Mouse (Mus musculus) thymus, postnatal 14 days (tissue): Measurements from ENCODE around the gene Vwa5b2.

Source experiments
- DNase-seq: peaks from one replicate; pipeline ENCODE4 v3.0.0; 2021

Vwa5b2 gene

DNA sequence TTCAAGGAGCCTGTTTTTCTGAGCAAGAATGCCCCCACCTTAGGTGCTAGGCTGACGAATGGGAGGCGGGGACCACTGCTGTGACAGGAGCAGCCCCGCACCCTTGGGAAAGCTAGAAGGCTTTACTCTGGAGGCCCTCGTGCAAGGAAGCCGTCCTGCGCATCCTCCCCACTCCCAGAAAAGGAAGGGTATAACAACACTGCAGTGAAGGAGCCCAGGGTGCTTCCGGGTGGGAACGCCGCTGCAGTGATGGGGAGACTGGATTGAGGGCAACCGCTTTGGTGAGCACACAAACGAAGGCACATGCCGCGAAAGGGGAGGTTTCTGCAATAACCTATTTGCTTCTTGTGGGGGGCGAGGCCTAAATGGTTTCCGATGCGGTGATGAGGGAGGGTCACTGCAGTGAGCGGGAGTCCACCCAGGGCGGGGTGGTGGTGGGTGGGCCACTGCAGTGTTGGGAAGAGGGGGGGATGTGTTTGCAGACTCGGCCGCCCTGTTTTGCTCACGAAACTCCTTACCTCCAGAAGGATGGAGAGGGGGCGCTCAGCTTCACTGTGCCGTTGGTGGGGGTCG is at the start of gene Vwa5b2:
Gene Vwa5b2, plus strand, starts transcription at position 106 of the 573 bp plus-strand sequence.
- no peak for DNase-seq

DNA sequence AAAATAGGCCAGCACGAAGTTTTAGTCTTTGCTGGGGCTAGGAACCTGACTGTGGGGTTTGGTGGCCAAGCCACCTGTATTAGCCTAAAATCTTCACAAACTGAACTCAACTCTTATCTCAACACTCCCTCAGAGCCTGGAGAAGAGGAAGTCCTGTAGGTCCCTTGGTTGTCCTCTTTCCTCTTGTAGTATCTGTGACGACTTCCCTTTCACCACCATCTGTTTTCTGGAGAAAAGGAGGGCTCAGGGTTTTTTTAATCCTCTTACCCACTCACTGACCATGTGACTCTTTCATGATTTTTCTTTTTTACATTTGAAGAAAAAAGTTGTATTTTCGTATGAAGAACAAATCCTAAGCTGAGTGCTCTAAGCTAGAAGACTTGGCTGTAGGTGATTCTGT is 49.6 kb upstream of the Vwa5b2 start:
- DNase-seq: no peak

DNA sequence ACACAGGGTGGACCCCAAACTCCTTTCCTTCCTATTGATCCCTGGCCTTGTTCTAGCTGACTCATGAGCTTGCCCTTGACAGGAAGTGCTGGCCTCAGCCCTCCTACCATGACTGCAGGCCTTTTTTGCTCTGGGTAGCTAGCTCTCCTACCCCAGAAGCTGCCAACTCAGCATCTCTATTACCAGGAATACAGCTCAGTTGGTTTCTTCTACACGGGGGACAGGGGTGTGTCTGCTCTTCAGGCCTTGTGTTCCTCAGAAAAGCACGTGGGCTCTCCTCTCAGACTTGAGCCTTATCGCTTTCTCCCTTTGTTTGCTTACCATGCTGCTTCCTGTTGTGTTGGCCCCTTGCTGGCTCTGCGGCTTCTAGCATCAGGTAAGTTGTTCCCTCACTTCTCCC is 48.8 kb upstream of the Vwa5b2 start:
- no peak for DNase-seq

DNA sequence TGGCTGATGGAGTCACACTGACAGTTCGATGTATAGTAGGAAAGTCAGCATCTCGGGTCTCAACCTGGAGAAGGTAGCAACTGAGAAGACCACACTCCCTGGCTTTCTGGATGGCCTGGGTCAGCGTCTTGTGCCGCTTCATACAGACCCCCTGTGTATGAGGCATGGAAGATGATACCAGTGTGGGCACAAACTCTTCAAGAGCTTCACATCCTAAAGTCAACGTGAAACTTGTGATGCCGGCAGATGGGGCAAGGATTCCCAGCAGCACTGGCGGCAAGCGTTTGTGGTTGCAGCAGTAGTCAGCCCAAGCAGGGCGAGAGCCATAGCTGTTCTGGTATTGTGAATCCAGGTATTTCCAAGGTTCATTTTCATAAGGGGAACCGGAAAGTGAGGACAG is 43.6 kb upstream of the Vwa5b2 start:
- DNase-seq: no peak

DNA sequence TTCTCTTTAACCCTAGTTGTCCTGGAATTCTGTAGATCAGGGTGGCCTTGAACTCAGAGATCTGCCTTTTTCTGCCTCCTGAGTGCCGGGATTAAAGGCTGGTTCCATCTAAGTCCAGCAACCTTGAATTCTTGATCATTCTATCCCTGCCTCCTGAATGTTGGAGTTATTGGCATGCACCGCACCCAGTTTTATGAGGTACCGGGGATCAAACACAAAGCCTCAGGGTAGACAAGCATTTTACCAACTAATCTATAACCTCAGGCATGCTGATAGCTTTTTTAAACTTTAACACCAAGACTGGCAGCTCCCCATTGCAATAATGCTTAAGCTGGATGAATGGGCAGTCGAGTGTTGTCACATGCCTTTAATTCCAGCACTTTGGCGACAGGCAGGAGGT is 41.8 kb upstream of the Vwa5b2 start:
- DNase-seq: no peak

DNA sequence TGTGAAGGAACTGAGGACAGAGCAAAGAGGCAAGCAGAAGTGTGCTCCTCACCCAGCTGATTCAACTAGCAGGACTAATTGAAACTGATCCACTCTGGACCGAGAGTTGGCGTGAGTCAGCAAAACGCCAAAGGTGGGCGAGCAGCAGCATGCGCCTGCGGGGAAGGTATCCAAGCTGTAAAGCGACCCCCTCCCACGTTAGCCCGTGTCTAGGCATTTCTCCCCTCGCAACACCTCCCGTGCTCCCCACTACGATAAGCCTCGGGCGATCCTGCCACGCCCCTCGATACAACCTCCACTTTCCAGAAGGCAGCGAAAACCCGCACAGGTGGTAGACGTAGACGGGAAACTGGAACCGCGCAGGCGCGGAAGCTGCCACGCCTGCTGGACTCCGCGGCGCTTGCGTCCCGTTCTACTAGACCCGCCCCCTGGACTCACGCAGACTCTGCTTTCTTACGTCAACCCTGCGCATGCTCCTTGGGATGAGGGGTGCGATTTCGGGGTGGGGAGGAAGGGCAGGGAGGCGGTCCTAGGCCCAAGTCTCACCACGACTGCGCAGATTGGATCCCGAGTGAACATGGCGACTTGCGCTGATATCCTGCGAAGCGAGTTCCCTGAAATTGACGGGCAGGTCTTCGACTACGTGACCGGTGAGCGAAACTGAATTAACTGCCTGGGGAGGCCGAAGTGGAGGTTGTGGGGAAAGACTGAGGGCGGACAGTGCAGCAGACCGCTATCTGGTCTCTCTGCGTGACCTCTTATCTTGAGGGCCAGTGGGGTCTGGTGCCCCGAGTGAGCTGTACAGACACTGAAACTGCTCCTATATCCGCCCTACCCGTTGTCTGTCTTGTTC is 40.9 kb upstream of the Vwa5b2 start, which contains the start of gene Abcf3:
Gene Abcf3, plus strand, starts transcription at position 482 of the 853 bp plus-strand sequence.
- DNase-seq: peak; percentile 99

DNA sequence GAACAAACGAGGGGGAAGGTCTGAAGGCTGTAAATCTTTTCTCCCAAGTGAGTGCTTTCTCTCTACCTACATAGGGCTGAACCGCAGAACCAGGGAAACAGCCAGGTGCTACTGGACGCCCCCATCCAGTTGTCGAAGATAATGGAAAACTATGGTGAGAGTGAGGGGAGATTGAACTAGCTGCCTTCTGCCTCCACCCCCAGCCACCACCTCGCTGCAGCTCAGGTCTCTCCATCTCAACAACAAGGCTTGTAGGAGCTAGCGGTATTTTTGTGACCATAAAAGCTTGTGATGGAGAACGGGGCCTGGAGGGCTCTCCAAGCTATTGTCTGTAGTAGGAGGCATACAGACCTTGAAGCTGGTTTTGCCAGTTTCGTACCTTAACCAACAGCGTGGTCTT is 40.1 kb upstream of the Vwa5b2 start:
- no peak for DNase-seq

DNA sequence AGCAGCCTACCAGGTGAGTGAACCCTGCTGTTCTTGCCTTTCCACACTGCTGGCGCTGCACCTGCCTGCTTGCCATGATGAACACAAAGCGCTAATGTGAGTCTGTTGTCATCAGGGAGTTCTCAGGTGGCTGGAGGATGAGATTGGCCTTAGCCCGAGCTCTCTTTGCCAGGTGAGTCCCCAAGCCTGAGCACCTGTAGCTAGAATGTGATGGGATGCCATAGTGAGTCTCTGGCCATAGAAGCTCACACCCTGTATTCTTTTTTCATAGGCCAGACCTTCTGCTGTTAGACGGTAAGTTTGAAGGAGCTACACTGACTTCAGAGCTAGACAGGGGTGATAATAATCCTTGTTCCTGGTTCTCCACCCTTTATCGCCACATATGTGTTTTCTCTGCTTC is 37.6 kb upstream of the Vwa5b2 start:
- DNase-seq: no peak

DNA sequence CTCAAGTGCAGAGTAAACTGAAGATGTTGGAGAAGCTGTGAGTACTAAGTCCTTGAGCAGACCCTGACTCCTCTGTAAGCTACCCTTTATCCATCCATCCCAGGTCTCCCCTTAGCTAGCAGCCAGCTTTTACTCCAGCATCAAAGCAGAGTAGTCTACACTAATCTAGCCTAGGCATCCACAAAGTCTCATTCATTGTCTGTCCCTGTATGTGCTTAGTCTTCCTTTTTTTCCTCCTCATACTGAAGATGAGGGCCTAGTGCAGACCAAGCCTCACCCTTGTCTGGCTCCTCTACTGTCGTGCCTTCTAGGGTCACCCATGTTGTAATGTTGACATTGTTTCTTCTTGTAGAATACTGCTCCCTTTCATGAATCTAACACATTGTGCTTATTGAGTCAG is 36.7 kb upstream of the Vwa5b2 start:
- DNase-seq: no peak

DNA sequence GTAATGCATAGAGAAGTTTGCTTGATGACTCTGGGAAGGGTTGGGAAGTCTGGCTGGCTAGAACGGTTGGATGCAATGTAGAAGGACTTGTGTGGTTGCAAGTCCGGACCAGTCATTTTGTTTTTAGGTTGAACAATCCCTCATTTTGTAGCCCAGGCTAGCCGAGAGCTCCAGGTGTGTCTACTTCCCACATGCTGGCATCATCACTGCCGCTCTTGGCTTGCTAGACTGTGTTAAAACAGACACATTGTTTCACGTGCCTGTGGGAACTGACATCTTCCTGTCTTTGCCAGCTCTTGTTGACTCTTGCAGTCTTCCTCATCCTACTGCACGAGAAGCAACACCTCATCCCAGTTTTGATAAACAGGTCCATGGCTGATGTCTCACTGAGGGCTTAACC is 34.3 kb upstream of the Vwa5b2 start:
- DNase-seq: no peak

DNA sequence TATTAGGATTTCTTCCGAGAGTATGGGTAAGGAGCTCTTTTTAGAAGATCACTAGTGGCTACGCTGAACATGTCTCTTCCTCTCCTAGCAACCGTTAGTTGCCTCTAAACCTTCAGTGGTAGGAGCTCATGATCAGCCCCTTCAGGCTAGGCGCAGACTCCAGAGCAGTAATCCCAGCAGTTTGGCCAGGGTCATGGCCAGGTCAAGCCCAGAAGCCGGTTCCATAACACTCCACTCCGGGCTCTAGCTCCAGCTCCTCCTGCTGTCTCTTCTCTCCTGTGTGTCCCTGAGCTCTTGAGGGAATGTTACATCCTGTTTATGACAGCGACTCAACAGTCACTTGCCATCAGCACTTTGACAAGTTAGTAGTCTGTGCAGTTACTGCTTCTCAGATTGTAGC is 31.9 kb upstream of the Vwa5b2 start:
- DNase-seq: no peak

DNA sequence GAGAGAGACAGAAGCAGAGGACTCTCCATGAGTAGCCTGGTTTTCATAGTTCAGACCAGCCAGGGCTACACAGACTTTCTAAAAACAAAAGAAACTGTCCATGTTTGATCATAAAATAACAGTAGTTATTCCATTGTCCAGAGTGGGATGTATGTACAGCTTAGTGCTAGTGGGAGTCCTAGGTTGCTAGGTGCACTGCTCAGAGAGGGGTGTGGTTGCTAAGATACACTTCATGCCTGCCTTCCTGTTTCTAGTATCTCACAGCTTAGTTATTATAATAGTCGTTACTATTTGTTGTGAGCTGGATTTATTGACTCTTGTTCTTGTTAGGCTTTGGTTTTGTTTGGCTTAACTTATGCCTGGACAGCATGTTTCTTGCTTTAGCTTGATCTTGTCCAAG is 24.2 kb upstream of the Vwa5b2 start:
- DNase-seq: no peak

DNA sequence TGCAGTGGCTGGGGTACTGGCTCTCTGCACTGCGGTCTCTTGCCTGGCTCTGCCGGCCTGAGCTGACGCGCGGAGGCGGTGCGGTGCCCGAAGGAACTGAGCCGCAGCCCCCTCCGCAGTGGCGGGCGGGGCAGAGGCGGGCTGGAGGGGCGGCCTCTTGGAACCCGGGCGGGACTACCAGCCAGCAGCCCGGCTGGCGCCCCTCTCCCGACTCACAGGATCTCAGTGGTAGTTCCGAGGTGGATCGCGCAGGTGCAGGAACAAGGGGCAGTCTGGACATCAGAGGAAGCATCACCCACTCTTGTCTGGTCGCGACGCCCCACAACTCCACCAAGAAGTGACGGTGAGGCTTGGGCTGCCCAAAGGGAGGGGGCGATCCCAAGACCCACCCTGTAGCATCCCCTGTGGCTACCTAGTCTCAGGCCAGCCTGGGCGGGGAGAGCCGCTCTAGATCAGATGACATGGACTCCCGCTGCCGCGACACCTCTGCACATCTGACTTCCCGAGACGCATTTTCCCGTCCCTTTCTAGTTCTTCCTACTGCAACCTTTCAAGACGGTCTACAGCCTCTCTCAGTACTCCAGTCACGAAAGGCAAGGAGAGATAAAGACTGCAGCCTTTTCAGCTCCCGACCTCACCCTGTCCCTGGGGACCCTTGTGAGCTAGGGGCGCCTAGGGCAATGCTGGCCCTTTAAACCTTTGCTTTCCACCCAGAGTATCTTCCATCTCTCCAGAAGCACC is 838 bp downstream of the Vwa5b2 start:
- no peak for DNase-seq

DNA sequence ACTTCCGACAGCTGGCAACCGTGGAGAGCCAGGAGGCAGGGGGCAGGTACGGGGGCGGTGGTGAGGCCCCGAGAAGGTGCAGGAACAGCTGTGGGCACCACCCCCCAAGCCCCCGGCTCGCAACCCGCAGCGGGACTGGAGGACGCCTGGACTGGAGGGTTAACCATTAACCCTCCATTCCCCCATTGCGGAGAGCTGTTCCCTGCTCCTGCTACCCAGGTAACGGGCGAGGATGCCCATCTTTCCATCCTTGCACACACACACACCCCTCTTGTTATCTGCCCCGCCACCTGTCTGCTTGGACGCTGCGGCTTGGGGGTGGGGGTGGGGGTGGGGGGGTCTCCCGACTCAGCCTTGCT is 1.4 kb downstream of the Vwa5b2 start:
- no peak for DNase-seq

DNA sequence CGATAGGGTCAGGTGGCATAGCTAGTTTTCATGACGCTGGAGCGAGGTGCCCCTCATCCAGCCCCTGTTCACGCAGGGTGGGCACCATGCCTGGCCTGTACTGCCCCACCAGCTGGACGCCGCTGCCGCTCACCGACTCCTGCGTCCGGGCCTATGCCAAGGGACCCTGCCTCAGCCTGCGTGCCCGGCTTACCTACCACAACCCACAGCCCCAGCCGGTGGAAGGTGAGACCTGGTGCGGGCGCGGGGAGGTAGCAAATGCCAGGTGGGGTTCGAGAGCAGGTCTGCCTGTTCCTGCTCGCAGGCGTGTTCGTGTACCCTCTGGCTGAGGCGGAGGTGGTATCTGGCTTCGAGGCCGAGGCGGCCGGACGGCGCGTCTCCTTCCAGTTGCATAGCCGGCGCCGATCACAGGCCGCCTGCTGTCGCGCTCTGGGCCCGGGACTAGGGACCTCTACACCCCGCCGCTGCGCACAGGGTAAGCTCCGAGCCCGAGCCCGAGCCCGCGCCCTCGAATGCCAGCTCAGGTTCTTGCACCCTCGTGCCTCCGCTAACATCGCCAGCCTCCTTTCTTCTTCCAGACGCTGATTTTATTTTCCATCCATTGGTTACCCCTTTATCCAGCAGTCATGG is 1.9 kb downstream of the Vwa5b2 start:
- DNase-seq: no peak

DNA sequence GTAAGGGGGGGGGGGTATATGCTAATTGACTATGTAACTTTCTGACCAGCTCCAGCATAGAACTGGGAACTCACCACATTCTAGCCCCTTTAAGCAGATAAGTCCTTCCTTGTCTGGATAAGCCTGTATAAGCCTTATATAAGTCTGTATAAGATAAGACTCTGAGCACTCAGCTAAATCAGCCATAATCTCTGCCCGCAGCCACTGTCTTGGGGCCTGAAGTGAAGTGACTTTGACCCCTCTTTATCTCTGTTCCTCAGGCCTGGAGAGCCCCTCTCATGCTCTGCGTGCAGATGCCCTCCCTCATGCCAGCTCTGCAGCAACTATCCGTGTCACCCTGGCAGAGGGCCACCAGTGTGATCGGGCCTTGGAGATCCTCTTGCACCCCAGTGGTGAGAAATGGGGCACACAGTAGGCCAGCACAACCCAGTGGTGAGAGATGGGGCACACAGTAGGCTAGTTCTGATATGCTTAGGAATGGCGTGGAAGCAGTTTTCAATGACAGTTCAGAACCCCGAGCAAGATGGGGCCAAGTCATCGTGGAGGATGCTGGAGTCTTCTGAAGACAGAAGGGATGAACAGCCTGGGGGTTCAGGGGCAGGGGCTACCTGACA is 5.9 kb downstream of the Vwa5b2 start:
- DNase-seq: no peak

DNA sequence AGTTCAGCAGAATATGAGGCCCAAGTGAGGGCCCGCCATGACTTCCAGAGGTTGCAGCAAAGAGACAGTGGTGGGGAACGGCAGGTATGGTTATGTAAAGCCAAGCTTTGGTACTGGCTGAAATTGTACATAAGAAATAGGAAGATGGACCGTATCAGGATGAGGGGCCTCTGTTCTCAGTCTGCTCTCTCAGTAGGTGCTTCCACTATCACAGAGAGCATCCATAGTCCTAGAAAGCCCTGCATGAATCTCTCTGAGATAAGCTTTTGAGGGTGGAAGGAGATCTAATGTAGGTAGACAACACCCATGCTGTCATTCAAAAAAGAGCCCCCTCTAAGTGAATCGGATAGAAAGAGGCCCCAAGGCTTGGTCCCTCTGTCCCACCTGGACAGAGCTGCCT is 6.5 kb downstream of the Vwa5b2 start:
- DNase-seq: no peak

DNA sequence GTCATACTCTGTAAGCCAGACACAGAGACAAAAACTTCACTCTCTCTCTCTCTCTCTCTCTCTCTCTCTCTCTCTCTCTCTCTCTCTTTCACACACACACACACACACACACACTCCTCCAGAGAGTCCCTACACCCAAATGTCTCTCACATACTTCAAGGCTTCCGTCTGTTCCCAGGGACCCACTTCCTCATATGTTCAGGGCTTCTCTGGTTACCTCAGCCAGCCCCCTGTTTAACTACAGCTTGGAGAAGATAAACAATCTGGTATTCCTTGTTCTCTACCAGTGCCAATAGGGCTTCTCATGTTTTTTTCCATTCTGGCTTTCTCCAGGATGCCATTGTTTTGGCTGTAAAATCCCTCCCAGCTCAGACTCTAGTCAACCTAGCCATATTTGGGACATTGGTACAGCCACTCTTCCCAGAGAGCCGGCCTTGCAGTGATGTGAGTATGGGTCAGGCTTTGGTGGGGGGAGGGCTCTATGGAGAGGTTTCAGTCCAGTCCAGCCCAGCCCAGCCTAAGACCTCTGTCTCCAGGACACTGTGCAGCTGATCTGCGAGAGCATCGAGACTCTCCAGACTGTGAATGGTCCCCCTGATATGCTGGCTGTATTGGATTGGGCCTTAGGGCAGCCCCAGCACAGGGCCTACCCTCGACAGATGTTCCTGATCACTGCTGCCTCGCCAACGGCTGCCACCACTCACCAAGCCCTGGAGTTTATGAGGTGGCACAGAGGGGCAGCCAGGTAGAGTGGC is 7.6 kb downstream of the Vwa5b2 start:
- no peak for DNase-seq

DNA sequence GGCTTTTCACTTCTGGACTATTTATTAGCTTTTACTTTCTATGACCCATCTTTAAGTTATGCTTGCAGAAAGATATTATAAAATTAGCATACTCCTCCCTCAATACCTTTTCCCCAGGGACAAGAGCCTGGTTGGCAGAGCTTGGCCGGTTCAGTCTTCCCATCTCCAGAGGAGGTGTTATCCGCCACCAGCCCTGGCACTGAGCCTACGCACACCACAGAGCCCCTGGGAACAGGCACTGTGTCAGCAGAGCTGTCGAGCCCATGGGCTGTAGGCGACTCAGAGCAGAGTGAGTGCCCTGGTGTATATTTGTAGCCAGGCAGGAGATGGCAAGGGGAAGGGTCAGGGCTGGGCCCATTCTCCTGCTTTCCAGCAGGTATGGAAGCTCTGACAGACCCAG is 11.2 kb downstream of the Vwa5b2 start:
- DNase-seq: no peak

DNA sequence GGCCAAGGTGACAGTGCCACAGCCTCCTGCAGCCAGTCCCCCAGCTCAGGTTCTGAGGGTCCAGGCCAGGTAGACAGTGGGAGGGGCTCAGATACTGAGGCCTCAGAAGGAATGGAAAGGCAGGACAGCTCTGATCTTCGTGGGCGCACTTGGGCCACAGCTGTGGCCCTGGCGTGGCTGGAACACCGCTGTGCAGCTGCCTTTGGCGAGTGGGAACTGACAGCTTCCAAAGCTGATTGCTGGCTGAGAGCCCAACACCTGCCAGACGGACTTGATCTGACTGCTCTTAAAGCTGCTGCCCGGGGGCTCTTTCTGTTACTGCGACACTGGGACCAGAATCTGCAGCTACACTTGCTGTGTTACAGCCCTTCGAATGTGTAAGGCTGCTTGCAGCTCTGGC is 15.4 kb downstream of the Vwa5b2 start:
- DNase-seq: no peak

DNA sequence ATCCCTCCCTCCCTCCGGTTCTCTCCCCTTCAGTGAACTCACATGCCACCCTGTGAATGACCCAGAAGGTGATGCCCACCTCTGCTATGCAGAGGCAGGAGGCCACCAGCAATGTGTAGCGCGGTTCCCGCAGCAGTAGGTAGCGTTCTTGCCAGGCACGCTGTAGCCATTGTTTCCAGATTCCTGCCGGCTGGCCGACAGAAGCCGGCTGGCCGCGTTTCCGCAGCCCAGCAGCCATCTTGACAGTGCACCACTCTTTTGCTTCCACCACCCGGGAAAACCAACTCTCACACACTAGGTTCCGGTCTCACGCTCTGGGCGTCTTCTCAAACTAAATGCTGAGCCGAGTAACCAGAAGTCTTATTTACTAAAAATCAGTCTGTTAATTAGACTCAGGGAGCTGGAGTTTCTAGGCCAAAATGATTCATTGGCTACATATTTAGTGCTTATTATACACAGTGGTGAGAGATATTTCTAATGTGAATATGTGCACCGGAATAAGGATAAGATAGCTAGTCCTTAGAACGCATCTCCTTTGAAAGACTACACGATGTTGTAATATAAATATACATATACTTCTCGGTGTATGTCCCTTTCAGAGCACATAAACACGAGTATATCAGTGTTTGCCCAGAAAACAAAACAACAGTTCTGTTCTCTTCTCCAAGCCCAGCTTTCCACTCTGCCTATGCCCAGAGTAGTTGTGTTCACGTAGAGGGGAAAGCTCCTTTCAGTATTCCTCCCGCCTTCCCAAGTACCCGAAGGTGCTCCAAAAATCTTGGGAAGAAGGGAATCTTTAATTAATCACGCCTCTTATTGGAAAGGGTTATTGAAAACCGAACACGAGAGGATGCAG is 21.5 kb downstream of the Vwa5b2 start:
- peak; percentile 75 for DNase-seq
